Mouse (Mus musculus) adrenal gland, adult 8-10 months (tissue): ENCODE data around the gene Mecom. TPM values are rescaled to one million over a fixed set of nuclear protein-coding genes. Genes with fewer than 3 reads are reported as not detected.

Experiments
- DNase-seq: peaks from one replicate; pipeline ENCODE4 v3.0.0; 2022
- total RNA-seq, 4 experiments: library from RNA; stranded (reverse); gene quantifications; 2 replicates each; pipeline ENCODE4 v1.2.4; 2022

The Mecom gene
- total RNA-seq, 4 experiments from 2014 or later: 5.9 to 8.9 (median 6.3) TPM

- no peak for DNase-seq
These were observed 533.5 kb downstream of the Mecom start for GRCm38 (mm10) chr3:30014279-30014678.

- no peak for DNase-seq
These were observed 534.4 kb downstream of the Mecom start for GRCm38 (mm10) chr3:30013416-30013815.

GRCm38 (mm10) chr3:30012666-30013365 is 535.0 kb downstream of the Mecom start:
- peak; percentile 20 for DNase-seq

- DNase-seq: peak; percentile 26
These were observed 535.7 kb downstream of the Mecom start for GRCm38 (mm10) chr3:30012150-30012549.

- DNase-seq: no peak
These were observed 536.1 kb downstream of the Mecom start for GRCm38 (mm10) chr3:30011712-30012111.

GRCm38 (mm10) chr3:30010889-30011288 is 536.9 kb downstream of the Mecom start:
- DNase-seq: no peak

GRCm38 (mm10) chr3:30009596-30009995 is 538.2 kb downstream of the Mecom start:
- DNase-seq: no peak

GRCm38 (mm10) chr3:30004888-30005405 is 542.9 kb downstream of the Mecom start:
- no peak for DNase-seq

GRCm38 (mm10) chr3:30000260-30000659 is 547.5 kb downstream of the Mecom start:
- no peak for DNase-seq

GRCm38 (mm10) chr3:29999035-29999434 is 548.8 kb downstream of the Mecom start:
- no peak for DNase-seq

GRCm38 (mm10) chr3:29997068-29997467 is 550.7 kb downstream of the Mecom start:
- DNase-seq: no peak

- no peak for DNase-seq
These were observed 554.5 kb downstream of the Mecom start for GRCm38 (mm10) chr3:29993346-29993745.

GRCm38 (mm10) chr3:29991523-29991922 is 556.3 kb downstream of the Mecom start:
- no peak for DNase-seq

GRCm38 (mm10) chr3:29984431-29984830 is 563.4 kb downstream of the Mecom start:
- no peak for DNase-seq

GRCm38 (mm10) chr3:29981259-29981910 is 566.4 kb downstream of the Mecom start:
- DNase-seq: no peak

GRCm38 (mm10) chr3:29980531-29980930 is 567.3 kb downstream of the Mecom start:
- DNase-seq: no peak

GRCm38 (mm10) chr3:29976580-29976979 is 571.2 kb downstream of the Mecom start:
- DNase-seq: no peak

GRCm38 (mm10) chr3:29968433-29968949 is 579.3 kb downstream of the Mecom start:
- DNase-seq: no peak

- no peak for DNase-seq
These were observed 583.9 kb downstream of the Mecom start for GRCm38 (mm10) chr3:29963953-29964352.

- no peak for DNase-seq
These were observed 584.4 kb downstream of the Mecom start for GRCm38 (mm10) chr3:29963447-29963846.

- DNase-seq: no peak
These were observed 588.8 kb downstream of the Mecom start for GRCm38 (mm10) chr3:29959051-29959450.

GRCm38 (mm10) chr3:29957365-29958236 is 590.2 kb downstream of the Mecom start:
- no peak for DNase-seq

GRCm38 (mm10) chr3:29953269-29953668 is 594.5 kb downstream of the Mecom start:
- DNase-seq: no peak
